Mouse (Mus musculus) lung, postnatal 25 days (tissue): ENCODE measurements at regions not wholly inside any gene's neighbourhood (a gene's known extent, or its start where the extent isn't known, plus 50 kb on each side); places are given as distances from the start of the nearest gene placed in this dataset.

ENCODE experiments used
- DNase-seq: peaks from one replicate; pipeline ENCODE4 v3.0.0; 2022; ENCODE audit warnings: low spot score

DNA sequence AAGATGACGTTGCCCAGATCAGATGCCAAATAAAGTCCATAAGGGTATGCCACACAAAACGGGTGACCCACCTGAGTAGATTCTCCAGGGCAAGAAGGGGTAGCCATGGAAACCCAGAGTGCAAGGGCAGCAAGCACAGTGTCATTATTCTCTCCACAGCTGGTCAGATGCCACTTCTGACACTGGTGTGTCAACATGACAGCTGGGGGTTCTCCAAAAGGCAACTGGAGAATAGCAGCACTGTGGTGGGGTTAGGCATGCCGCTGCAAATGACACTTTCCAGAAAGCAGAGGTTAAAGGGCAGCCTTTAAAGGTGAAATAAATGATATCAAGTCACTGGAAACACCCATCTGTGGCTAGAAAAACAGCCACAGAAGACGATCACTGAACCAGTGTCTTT lies 70.8 kb upstream of the Thbs2 start:
- DNase-seq, result no peak

DNA sequence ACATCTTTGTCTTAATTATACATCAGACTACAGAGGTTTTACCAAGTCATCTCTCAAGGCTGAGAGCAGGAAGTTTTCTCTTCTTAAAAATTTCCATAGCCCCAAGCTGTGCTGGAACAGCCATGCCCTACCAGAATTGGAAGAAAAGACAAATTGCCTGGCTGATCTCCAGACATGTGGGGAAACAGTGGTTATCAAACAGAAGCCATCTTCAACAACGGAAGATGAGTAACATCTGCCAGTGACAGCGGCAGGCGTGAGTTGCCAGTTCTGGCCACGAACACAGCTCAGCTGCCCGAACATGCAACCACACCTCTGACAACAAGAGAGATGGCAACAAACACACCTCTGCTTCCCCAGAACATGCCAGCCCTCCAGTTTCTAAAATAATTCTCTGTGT lies 59.1 kb upstream of the Thbs2 start:
- DNase-seq, result peak; percentile 71

DNA sequence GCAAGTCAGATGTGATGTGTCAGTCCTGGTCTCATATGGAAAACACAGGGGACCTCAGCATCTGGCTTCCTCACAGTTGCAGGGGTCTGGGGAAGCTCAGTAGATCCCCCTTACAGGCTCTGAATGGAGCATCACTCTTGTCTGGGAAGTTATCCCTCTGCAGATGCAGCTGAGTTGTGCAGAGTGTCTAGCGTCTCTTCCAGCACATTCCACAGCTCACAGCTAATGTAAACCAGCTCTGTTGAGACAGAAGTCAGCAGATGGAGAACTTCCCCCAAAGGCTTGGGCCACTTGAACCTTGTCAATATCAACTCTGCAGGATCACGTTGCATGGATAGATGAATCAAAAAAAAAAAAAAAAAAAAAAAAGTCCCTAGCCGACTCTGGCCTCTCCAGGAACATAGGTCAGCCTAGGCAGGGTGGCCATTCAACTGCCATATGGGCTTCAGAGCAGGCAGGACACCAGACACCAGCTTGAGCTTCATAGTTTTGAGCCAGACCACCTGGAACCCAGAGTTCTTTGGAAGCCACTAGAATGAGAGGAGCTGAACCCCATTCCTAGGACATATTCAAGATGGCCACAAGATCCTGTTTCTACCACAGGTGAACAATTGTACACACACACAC lies 56.6 kb upstream of the Thbs2 start:
- DNase-seq, result peak; percentile 37

DNA sequence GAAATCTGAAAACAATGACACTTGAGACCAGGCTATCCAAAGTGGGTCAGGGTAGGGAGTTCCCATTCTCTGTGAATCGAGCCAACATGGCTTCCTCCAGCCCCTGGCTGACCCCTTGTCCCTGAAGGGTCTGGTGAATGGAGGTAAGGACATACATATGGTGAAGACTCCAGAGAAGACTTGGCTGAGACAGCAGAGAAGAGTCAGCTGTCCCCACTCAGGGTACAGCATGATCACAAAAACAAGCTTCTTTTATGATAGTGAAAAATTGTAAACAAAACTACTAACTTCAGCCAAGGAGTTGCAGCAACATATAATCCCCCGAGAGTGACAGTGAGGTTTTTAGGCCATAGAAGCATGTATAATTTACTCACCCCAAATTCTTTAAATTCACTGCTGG lies 55.2 kb upstream of the Thbs2 start:
- DNase-seq, result peak; percentile 13

DNA sequence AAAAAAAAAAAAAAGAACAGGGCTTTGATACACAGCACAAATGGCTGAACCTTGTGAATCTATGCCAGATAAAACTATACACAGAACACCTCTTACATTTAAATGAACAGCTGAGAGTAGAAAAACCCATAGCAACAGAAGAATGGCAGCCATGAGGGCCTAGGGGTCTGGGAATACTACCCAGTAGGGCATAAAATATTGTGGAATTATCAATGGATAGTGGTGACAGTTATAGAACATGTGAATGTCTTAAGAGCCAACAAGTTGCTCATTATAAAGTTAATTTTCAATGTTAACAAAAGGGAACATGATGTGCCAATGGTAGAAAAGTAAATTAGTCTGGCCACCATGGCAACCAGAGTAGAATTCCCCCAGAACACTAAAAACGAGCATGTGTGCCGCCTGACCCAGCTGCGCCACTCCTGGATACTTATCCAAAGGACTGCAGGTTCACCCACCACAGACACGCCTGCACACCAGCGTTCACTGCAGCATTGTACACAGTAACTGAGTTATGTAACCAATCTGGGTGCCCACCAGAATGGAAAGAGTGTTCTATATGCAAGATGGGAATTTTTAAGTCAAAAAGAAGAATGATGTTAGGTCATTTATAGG lies 53.3 kb upstream of the Thbs2 start:
- no peak for DNase-seq

DNA sequence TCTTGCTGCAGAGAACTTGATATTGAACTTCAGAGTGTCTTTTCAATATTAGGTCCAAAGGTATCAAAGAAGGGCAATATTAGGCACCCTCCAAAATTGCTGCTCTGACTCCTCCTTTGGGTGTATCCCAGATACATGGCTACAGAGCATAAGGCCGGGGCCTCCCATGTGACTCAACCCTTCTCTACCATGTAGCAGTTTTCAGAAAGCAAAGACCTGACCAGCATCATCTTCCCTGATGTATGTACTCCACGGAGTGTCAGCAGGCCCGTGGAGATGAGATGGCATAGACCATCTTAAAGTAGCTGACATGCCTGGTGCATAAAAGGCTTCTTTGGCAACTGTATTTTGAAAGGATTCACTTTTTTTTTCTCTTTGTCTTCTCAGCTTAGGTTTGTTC lies 51.5 kb upstream of the Thbs2 start:
- DNase-seq, result no peak

DNA sequence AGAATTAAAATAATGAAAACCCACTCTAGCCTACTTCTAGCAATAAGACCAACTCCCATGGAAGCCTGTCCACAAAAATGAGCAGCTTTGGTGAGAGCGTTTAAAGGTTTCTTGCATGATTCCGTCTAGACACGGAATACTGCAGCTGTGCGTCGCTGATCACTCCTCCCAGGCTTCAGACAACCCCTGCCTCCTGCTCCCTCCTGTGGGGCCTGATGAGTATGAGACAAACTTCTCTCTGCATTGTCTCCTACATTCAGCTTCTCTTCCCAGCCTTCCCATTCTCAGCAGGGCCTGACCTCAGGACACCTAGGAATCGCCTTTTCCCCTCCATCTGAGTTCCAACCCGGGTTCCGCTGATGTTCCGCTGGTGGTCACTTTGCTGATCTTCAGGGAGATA lies 50.0 kb upstream of the Thbs2 start:
- no peak for DNase-seq
